ENCODE assay signal across 13 mouse cellular contexts in genomic region chr7:112510336-112511048, GRCm38 (mm10).
DNase-seq lines count a peak whose midpoint lies in the region; ATAC-seq lines count a peak whose summit lies in the region.
"Had no signal": no experiment of that assay in that cellular context is flagged by ENCODE, and none has a peak within 500 bp of the region (broad histone marks: within the 10 kb centered on the region; RNA-seq: fewer than 3 reads in every experiment).

No protein-coding gene starts in this region.

- no peaks in the 10 kb centered on the region for H3K27me3 ChIP-seq in heart, embryonic 14.5 days (ENCODE audit: control insufficient read depth, insufficient read depth, low read length)
- H3K27me3 ChIP-seq in embryonic facial prominence, embryonic 13.5 days = no peaks in the 10 kb centered on the region
- H3K27me3 ChIP-seq in stomach, embryonic 15.5 days (replicated peaks) = no peaks in the 10 kb centered on the region

- H3K4me2 ChIP-seq in heart, embryonic 14.5 days (ENCODE audit: low read length) = no peak overlapping the region
- no peak overlapping the region for H3K4me2 ChIP-seq in embryonic facial prominence, embryonic 13.5 days
- no peak overlapping the region for H3K4me2 ChIP-seq in stomach, embryonic 15.5 days

- no peak for ATAC-seq in heart, embryonic 14.5 days (ENCODE audit: insufficient number of reproducible peaks, insufficient read depth, low FRiP score, low read depth)
- ATAC-seq in embryonic facial prominence, embryonic 13.5 days (ENCODE audit: insufficient number of reproducible peaks, insufficient read depth, low FRiP score, low TSS enrichment, low read depth) = no peak
- no peak for ATAC-seq in stomach, embryonic 15.5 days (ENCODE audit: insufficient read depth, low FRiP score, low read depth)
- ATAC-seq: CD4-positive, CD25-positive, alpha-beta regulatory T cell, adult 4 months had no signal

- no peaks in the 10 kb centered on the region for H3K9me3 ChIP-seq in heart, embryonic 14.5 days (ENCODE audit: control insufficient read depth, low read length)
- no peaks in the 10 kb centered on the region for H3K9me3 ChIP-seq in embryonic facial prominence, embryonic 13.5 days
- H3K9me3 ChIP-seq in stomach, embryonic 15.5 days = no peaks in the 10 kb centered on the region
- H3K9me3 ChIP-seq: megakaryocyte, embryonic 14.5 days had no signal

- no peaks in the 10 kb centered on the region for H3K36me3 ChIP-seq in heart, embryonic 14.5 days (ENCODE audit: control insufficient read depth, insufficient read depth, low read length)
- H3K36me3 ChIP-seq in embryonic facial prominence, embryonic 13.5 days = no peaks in the 10 kb centered on the region
- no peaks in the 10 kb centered on the region for H3K36me3 ChIP-seq in stomach, embryonic 15.5 days

- no peak overlapping the region for H3K4me3 ChIP-seq in heart, embryonic 14.5 days (ENCODE audit: control insufficient read depth in 1 of 2, insufficient read depth in 1 of 2, low read depth in 1 of 2, low read length in 2 of 2)
- no peak overlapping the region for H3K4me3 ChIP-seq in embryonic facial prominence, embryonic 13.5 days
- H3K4me3 ChIP-seq in stomach, embryonic 15.5 days (replicated peaks) = no peak overlapping the region
- H3K4me3 ChIP-seq: erythroblast, embryonic 14.5 days; megakaryocyte, embryonic 14.5 days had no signal

- H3K9ac ChIP-seq in heart, embryonic 14.5 days (ENCODE audit: low read length) = peak overlapping the region; percentile 44; the same call in 1 of the 2 replicates
- no peak overlapping the region for H3K9ac ChIP-seq in embryonic facial prominence, embryonic 13.5 days
- H3K9ac ChIP-seq in stomach, embryonic 15.5 days = no peak overlapping the region

- WGBS in heart, embryonic 14.5 days = 42% methylated on average over 10 of the region's 10 CpGs
- WGBS in embryonic facial prominence, embryonic 13.5 days = 24% methylated on average over 10 of the region's 10 CpGs
- 34% methylated on average over 10 of the region's 10 CpGs for WGBS in stomach, embryonic 15.5 days

- 0 out of 4 replicates have a peak overlapping the region, but pooled peaks of 1 of the 2 experiments have one; percentile 8 for H3K27ac ChIP-seq in heart, embryonic 14.5 days (replicated peaks in 1 of 2; ENCODE audit: control insufficient read depth in 1 of 2, insufficient read depth in 1 of 2, low read depth in 2 of 2, low read length in 2 of 2)
- peak overlapping the region; percentile 71 for H3K27ac ChIP-seq in embryonic facial prominence, embryonic 13.5 days
- peak overlapping the region; percentile 52; the same call in 1 of the 2 replicates for H3K27ac ChIP-seq in stomach, embryonic 15.5 days

- DNase-seq in heart, adult 9 months (ENCODE audit: low spot score in 2 of 2) = no peak
- peak; percentile 21 for DNase-seq in left cerebral cortex, postnatal 4 days
- DNase-seq in left cerebral cortex, adult 11 months (ENCODE audit: low spot score) = no peak
- no peak for DNase-seq in layer of hippocampus, postnatal 10 days (ENCODE audit: low spot score in 2 of 2)
- DNase-seq: heart, adult 18-20 months; lung, adult 18-20 months; thymus, postnatal 4 days had no signal

- intact Hi-C loops in left cerebral cortex, postnatal 4 days (cut with DNase I) = no loop called here

- H3K4me1 ChIP-seq in heart, embryonic 14.5 days (ENCODE audit: control insufficient read depth in 2 of 2, insufficient read depth in 2 of 2, low read length in 2 of 2) = peaks cover 27 to 44% of the 10 kb centered on the region in 2 experiments
- peaks cover 66% of the 10 kb centered on the region for H3K4me1 ChIP-seq in embryonic facial prominence, embryonic 13.5 days
- peaks cover 38% of the 10 kb centered on the region for H3K4me1 ChIP-seq in stomach, embryonic 15.5 days
- H3K4me1 ChIP-seq: megakaryocyte, embryonic 14.5 days had no signal
